15 mouse cellular contexts compared by ENCODE assay signal in genomic region chr6:39296474-39296873, GRCm38 (mm10).
DNase-seq lines count a peak whose midpoint lies in the region; ATAC-seq and TF ChIP-seq lines count a peak whose summit lies in the region.
"Had no signal": no experiment of that assay in that cellular context is flagged by ENCODE, and none has a peak within 500 bp of the region (broad histone marks: within the 10 kb centered on the region; RNA-seq: fewer than 3 reads in every experiment).

No protein-coding gene starts in this region.

- no peak for DNase-seq in hindbrain, embryonic 10.5 days (ENCODE audit: low spot score)
- DNase-seq in hindbrain, embryonic 14.5 days (ENCODE audit: low spot score): no peak
- DNase-seq in lung, postnatal 0 days (ENCODE audit: low spot score): peak; percentile 24
- no peak for DNase-seq in lung, adult 18-20 months
- peak; percentile 78 for DNase-seq in R1 (ENCODE audit: low read depth, low spot score)
- DNase-seq in thymus, postnatal 25 days: peak; percentile 25
- DNase-seq in cerebellum, postnatal 14 days: no peak
- DNase-seq: adrenal gland, postnatal 25 days; midbrain, embryonic 14.5 days had no signal

- 76% methylated on average over 4 of the region's 4 CpGs for WGBS in hindbrain, embryonic 10.5 days
- whole genome bisulfite sequencing in hindbrain, embryonic 14.5 days: 81% methylated on average over 4 of the region's 4 CpGs
- 73% methylated on average over 4 of the region's 4 CpGs for WGBS in lung, postnatal 0 days

- no peak for ATAC-seq in hindbrain, embryonic 14.5 days (ENCODE audit: low FRiP score)
- ATAC-seq in lung, postnatal 0 days: no peak

- no peak for TF ChIP-seq EP300 in lung, postnatal 0 days (IDR thresholded peaks at IDR 0.05)

- H3K36me3 ChIP-seq in hindbrain, embryonic 10.5 days: no peaks in the 10 kb centered on the region
- H3K36me3 ChIP-seq in hindbrain, embryonic 14.5 days (replicated peaks; ENCODE audit: control insufficient read depth, insufficient read depth): no peaks in the 10 kb centered on the region
- H3K36me3 ChIP-seq in lung, postnatal 0 days (ENCODE audit: insufficient read depth, low read length): no peaks in the 10 kb centered on the region
- H3K36me3 ChIP-seq: heart, embryonic 13.5 days; hindbrain, embryonic 13.5 days; neural tube, embryonic 12.5 days; stomach, embryonic 15.5 days had no signal

- no peak overlapping the region for H3K4me3 ChIP-seq in hindbrain, embryonic 10.5 days
- H3K4me3 ChIP-seq in hindbrain, embryonic 14.5 days (replicated peaks; ENCODE audit: low read length): no peak overlapping the region
- no peak overlapping the region for H3K4me3 ChIP-seq in lung, postnatal 0 days (ENCODE audit: low read depth, low read length)
- H3K4me3 ChIP-seq: heart, embryonic 13.5 days; hindbrain, embryonic 13.5 days; neural tube, embryonic 12.5 days; stomach, embryonic 15.5 days had no signal

- H3K9ac ChIP-seq in hindbrain, embryonic 14.5 days: no peak overlapping the region
- no peak overlapping the region for H3K9ac ChIP-seq in lung, postnatal 0 days (replicated peaks; ENCODE audit: low read depth)
- H3K9ac ChIP-seq: heart, embryonic 13.5 days; hindbrain, embryonic 13.5 days; liver, embryonic 14.5 days; neural tube, embryonic 12.5 days; stomach, embryonic 15.5 days had no signal

- peaks cover 14% of the 10 kb centered on the region for H3K4me1 ChIP-seq in hindbrain, embryonic 10.5 days (replicated peaks)
- H3K4me1 ChIP-seq in hindbrain, embryonic 14.5 days (replicated peaks; ENCODE audit: control insufficient read depth, insufficient read depth, low read length): no peaks in the 10 kb centered on the region
- H3K4me1 ChIP-seq in lung, postnatal 0 days (ENCODE audit: insufficient read depth, low read depth, low read length): no peaks in the 10 kb centered on the region
- H3K4me1 ChIP-seq: stomach, embryonic 15.5 days had no signal

- peak; percentile 44 for TF ChIP-seq CTCF in lung, postnatal 0 days (IDR thresholded peaks at IDR 0.05)

- no peak overlapping the region for H3K4me2 ChIP-seq in hindbrain, embryonic 14.5 days (replicated peaks)
- no peak overlapping the region for H3K4me2 ChIP-seq in lung, postnatal 0 days (replicated peaks; ENCODE audit: low read depth, low read length)
- H3K4me2 ChIP-seq: hindbrain, embryonic 13.5 days had no signal

- no peaks in the 10 kb centered on the region for H3K9me3 ChIP-seq in hindbrain, embryonic 10.5 days
- no peaks in the 10 kb centered on the region for H3K9me3 ChIP-seq in hindbrain, embryonic 14.5 days (ENCODE audit: control insufficient read depth, low read length)
- H3K9me3 ChIP-seq in lung, postnatal 0 days (ENCODE audit: low read length): no peaks in the 10 kb centered on the region
- H3K9me3 ChIP-seq: heart, embryonic 13.5 days; hindbrain, embryonic 13.5 days; neural tube, embryonic 12.5 days; stomach, embryonic 15.5 days had no signal

- H3K27me3 ChIP-seq in hindbrain, embryonic 10.5 days (ENCODE audit: insufficient read depth, poor library complexity, severe bottlenecking): no peaks in the 10 kb centered on the region
- H3K27me3 ChIP-seq in hindbrain, embryonic 14.5 days (ENCODE audit: control insufficient read depth, insufficient read depth, low read length): no peaks in the 10 kb centered on the region
- H3K27me3 ChIP-seq in lung, postnatal 0 days (replicated peaks; ENCODE audit: insufficient read depth, low read length): no peaks in the 10 kb centered on the region
- H3K27me3 ChIP-seq: heart, embryonic 13.5 days; hindbrain, embryonic 13.5 days; neural tube, embryonic 12.5 days; stomach, embryonic 15.5 days had no signal

- peak overlapping the region; percentile 65 for H3K27ac ChIP-seq in hindbrain, embryonic 10.5 days
- H3K27ac ChIP-seq in hindbrain, embryonic 14.5 days: no peak overlapping the region
- no peak overlapping the region for H3K27ac ChIP-seq in lung, postnatal 0 days (ENCODE audit: low read length)
- H3K27ac ChIP-seq: heart, embryonic 13.5 days; hindbrain, embryonic 13.5 days; liver, embryonic 14.5 days; macrophage; neural tube, embryonic 12.5 days; stomach, embryonic 15.5 days had no signal

Comparison
In these comparisons a context has a peak if more than half of its experiments do, and no peak if none do; other contexts are left out.
1. DNase-seq: peak in lung, postnatal 0 days (single experiment), R1 (single experiment) and thymus, postnatal 25 days (single experiment); none in hindbrain, embryonic 10.5 days (single experiment), hindbrain, embryonic 14.5 days (single experiment), lung, adult 18-20 months (0 of 2) and cerebellum, postnatal 14 days (0 of 2).